Mouse (Mus musculus): ENCODE results near the gene Cby3. TPM values are rescaled to one million over a fixed set of nuclear protein-coding genes. Genes with fewer than 3 reads are reported as not detected.
"Not testable (repeated sequence)": the region's sequence is repeated elsewhere in the genome, so short reads cannot be mapped to it uniquely, and the experiment has no call there.

Cby3 gene
- total RNA-seq (2021) = not detected

DNA sequence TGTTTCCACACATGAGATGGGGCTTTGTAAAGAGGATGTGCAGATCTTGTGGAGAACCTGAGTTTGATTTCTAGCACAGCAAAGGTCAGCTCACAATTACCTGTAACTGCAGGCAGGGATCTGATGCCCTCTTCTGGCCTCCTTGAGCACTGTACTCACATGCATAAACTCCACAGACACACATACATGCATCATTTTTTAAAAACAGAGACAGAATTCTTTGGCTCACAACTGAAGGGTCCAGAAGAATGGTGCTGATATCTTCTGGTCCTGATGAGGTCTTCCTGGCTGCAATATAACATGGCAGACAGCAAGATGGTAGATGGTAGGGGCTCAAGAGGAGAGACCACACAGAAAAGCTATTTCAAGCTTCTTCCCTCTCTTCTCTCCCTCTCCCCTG lies at the start of gene Cby3:
TSS of gene Cby3 (plus strand) at position 301 of the 400 bp plus-strand sequence.
- DNase-seq (ENCODE audit: low spot score in 2 of 2) = no peak
- intact Hi-C loops (cut with DNase I) = no loop called here

DNA sequence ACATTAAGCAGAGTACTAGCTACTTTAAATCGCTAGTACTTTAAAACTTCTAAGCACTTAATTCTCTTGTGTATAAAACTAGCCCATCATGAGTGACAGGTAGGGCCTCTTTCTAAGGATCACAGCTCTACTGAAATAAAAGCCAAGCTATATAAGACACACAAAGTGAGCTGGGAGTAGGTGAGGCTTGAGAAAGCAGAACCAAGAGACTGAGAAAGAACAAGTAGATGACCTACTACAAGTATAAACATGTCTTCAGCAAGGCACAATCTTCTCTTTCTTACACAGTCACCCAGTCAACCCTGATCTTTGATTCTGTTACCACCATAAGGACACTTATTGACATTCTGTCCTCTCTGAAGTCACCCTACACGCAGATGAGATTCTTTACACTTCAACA lies 41.5 kb upstream of the Cby3 start:
- DNase-seq (ENCODE audit: low spot score in 2 of 2) = no peak
- intact Hi-C loops (cut with DNase I) = no loop called here

DNA sequence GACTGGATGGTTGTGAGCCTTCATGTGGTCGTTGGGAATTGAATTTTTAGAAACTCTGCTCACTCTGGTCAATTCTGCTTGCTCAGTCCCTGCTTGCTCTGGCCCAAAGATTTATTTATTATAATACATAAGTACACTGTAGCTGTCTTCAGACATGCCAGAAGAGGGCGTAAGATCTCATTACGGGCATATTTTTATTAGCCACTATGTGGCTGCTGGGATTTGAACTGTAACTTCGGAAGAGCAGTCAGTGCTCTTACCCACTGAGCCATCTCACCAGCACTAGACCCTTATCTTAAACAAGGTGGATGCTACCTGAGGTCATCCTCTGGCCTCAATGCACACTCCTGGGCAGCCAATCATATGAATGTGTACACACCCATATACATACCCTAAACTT lies 34.9 kb upstream of the Cby3 start:
- intact Hi-C loops (cut with DNase I); DNase-seq (ENCODE audit: low spot score in 2 of 2): not testable (repeated sequence)

DNA sequence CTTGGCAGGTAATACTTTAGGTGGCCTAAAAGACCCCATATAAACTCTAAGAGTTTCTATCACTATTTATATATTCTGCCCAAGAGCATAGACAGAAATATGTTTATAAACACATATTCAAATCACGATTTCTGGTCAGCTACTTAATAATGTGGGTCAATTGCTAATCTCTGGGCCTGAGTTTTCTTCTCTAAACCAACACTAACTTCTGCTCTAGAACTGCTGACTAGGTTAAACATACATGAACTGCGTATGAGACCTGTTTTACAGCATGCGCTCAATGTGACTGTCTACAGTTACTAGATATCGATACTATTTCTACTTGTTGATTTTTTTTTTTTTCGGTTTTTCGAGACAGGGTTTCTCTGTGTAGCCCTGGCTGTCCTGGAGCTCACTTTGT lies 33.0 kb upstream of the Cby3 start:
- no peak for DNase-seq (ENCODE audit: low spot score in 2 of 2)
- intact Hi-C loops (cut with DNase I) = no loop called here

DNA sequence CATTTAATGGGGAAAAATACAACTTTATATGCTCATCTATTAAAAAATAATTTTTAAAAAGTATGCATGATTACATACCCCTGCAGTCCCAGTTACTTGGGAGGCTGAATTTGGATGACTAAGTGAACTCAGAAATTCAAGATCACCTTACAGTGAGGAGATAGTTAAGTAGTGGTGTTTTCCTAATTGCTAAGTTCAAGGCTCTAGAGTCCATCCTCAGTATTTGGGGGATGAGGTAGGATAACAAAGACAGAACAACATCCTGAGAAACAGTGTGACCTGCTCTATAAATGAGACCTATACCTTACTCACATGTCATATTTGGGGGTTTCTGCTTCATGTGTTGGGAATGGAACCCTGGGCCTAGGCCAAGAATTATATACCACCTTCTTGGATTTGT lies 31.9 kb upstream of the Cby3 start:
- intact Hi-C loops (cut with DNase I) = no loop called here
- no peak for DNase-seq (ENCODE audit: low spot score in 2 of 2)

DNA sequence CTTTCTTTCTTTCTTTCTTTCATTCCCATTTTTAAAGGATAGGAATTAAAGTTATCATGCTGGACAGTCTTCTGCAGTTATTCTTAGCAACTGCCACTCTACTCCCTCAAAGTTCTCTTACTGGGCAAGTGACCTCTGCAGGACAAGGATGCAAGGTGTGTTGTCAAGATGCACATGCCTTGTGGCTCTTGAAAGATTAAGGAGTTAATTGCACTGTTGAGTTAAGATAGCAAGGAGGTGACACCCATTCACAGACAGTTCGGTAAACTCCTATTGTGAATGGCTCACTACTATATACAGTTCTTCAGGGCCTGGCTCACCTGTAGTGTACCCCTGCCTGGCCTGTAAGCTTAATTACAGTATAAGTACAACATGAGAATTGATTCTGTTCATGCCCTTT lies 30.4 kb upstream of the Cby3 start:
- intact Hi-C loops (cut with DNase I) = loop anchor here (2.0 kb wide), 1 partner anchor 53 kb away; the partner anchor contains the start of gene Hnrnph1
- no peak for DNase-seq (ENCODE audit: low spot score in 2 of 2)

DNA sequence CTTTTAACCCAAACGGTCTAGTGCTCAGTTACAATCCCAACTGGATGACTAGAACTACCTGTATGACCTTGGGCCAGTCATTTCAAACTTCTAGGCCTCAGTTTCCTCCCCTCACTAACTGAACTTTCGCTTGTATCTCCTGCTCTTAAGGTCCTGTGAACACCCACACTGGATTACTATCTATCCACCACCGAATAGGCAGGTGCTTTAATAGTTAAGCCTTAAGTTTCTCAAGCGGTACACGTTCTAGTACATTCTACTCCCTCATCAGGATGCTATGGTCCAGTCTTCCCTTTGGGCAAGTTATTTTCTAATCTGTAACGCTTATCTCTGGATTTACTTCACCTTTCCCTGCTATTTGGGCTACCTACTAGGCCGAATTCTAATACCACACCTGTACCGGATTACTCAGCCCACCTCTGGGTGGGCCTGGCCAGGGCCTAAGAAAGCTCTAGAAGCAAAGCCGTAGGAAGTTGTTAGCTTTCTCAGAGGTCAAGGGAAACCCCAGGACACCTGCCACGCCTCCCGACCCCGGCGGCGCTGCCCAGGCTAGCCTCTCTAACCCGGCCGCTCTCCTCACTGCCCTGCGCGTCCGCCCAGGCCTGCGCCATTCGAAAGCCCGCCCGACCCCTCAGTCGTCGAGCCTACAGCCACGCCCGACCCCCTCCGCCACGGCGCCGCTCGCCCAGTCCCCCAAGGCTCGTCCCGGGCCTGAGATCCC lies 29.4 kb upstream of the Cby3 start:
- no peak for DNase-seq (ENCODE audit: low spot score in 2 of 2)
- intact Hi-C loops (cut with DNase I) = loop anchor here (2.0 kb wide), 1 partner anchor 52 kb away; the partner anchor contains the start of gene Hnrnph1

DNA sequence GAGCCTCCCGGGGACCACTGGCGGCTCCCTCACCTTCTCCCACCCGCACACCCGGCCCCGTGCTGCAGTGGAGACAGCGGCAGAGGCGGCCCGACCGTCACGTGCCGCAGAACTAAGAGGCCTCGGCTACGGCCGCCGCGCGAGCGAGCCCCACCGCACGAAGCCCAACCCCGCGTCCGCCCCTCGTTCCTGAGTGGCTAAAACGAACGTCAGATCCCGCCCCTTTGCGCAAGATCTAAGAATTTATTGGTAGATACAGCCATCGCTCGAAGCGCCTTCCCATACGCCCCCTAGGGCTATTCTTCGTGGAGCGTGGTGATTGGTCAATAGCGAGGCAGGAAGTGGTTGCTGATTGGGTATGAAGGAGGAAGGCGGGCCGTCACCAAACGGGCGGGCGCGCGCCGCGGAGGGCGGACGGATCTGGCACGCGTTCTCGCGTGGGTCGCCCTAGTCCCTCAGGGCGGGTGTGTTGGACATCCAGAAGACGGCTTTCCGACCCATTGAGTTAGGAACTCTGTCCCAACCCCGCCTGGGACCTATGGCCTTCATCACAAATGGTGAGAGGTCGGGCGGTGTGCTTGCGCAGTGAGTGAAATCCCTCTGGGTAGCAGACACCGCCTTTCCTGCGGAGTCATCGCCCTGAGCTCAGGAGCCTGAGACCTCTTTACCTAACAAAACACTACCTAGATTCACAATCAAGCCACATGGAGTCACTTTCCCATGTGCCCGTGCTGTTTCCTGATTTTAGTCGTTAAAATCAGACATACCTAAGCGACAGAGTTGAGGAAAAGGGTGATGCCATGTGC lies 28.6 kb upstream of the Cby3 start, which contains the start of gene Canx:
TSS of gene Canx (minus strand) at position 178 of the 806 bp plus-strand sequence.
- intact Hi-C loops (cut with DNase I) = loop anchor here (2.0 kb wide), 1 partner anchor 51 kb away; the partner anchor contains the start of gene Hnrnph1
- DNase-seq (ENCODE audit: low spot score in 2 of 2) = peak; percentile 98 to 99

DNA sequence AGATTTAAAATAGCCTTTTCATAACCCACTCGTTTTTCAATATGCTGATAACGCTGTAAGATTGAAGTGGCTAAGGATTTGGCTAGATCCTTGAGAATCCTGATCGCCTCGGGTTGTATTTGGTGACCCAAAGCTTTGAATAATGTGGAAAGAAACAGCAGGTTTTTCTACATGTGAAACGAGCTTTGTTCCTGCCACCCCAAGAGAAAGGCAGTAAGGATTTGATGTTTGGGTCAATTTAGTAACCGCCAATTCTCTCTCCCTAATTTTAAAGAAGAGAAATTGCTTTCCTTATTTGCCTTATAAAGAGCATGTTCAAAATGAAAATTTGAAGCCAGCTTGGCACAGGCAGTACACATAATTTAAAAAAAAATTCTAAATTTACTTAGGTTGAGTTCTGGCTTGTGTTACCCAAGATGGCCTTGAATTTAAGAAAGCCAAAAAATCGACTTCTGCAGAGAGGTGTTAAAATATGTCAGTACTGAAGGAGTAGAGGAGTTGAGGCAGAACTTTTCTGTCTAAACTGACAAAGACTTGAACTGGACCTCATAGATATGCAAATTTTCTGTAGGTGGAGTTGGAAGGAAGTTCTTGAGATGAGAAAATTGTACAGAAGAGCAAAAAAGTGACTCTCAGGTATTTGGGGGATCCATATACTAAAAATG lies 27.8 kb upstream of the Cby3 start:
- DNase-seq (ENCODE audit: low spot score in 2 of 2) = no peak
- intact Hi-C loops (cut with DNase I) = no loop called here

DNA sequence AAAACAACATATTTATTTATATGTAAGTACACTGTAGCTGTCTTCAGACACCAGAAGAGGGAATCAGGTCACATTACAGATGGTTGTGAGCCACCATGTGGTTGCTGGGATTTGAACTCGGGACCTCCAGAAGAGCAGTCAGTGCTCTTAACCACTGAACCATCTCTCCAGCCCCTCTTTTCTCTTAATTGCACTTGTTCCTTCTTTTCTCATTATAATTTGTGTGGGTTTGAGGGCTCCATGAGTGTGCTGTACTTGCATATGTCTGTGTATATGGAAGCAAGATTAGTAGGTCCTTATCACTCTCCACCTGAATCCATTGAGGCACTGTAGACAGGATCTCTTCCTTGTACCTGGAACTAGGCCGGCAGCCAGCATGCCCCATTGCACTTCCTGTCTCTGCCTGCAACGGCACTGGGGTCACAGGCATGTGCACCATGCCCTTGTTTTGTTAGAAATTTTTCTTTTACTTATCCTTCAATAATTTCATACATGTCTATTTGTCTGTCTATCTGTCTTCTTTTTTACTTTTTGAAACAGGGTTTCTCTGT lies 26.1 kb upstream of the Cby3 start:
- intact Hi-C loops (cut with DNase I) = no loop called here
- no peak for DNase-seq (ENCODE audit: low spot score in 2 of 2)

DNA sequence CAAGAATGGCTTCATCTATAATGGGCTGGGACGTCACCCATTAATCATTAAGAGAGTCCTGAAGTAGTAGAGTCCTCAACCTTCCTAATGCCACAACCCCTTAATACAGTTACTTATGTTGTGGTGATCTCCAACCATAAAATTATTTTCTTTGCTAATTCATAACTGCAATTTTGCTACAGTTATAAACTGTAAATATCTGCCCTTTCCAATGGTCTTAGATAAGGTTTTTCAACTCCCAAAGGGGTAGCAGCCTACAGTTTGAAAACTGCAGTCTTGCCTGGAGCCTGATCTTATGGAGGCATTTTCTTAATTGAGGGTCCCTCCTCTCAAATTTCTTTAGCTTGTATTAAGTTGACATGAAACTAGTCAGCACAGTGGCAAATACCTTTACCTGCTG lies 24.9 kb upstream of the Cby3 start:
- intact Hi-C loops (cut with DNase I) = no loop called here
- DNase-seq (ENCODE audit: low spot score in 2 of 2) = no peak

DNA sequence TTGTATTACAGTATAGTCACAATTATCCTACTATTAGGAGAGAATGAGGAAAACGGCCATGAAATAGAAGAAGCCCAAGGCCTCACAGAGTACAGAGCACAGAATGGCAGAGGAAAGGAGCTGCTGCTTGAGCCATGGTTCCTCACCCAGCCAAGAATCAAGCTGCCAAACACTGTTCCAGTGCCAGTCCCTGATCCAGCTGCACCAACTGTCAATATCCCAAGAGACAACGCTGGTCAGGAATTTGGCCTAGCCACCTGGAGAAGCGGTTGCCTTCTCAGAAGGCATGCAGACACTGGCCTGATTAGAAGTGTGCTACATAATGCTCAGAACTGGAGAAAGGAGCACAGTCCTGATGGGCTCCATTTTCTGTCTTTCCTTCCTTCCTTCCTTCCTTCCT lies 21.1 kb upstream of the Cby3 start:
- intact Hi-C loops (cut with DNase I) = no loop called here
- DNase-seq (ENCODE audit: low spot score in 2 of 2) = no peak

DNA sequence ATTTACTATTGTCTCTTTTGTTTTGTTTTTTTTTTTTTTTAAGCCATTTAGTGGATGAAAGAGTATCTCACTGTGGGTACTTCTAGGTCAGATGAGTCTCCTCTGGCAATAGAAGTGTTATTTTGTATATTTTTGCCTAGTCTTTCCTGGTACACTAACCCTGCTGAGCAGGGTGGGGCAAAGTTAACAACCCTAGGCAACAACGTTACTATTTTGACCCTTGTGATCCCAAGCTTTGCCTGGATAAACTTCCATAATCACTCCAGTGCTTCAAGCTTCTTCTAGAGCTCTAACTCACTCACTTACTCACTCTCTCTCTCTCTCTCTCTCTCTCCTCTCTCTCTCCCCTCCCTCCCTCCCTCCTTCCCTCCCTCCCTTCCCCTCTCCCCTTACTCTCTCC lies 18.1 kb upstream of the Cby3 start:
- intact Hi-C loops (cut with DNase I) = no loop called here

DNA sequence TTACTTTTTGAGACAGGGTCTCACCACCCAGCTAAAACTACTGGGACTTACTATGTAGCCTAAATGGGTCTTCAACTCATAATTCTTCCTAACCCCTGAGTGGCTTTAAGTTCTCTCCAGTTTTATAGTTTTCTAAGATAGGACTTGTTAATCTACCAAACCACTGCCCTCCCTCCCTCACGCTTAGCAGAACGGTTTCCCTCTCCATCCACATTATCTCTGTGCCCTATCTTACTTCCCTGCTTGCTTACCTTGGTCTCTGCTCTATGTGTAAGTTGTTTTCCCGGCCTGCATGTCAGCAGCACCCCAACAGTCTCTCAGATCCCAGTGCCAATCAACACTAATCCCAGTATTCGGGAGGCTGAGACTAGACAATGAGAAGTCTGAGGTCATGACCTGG lies 17.4 kb upstream of the Cby3 start:
- intact Hi-C loops (cut with DNase I) = no loop called here
- DNase-seq (ENCODE audit: low spot score in 2 of 2) = no peak

More for the DNA sequence above, 18.1 kb upstream of the Cby3 start:
- no peak for DNase-seq (ENCODE audit: low spot score in 2 of 2)

DNA sequence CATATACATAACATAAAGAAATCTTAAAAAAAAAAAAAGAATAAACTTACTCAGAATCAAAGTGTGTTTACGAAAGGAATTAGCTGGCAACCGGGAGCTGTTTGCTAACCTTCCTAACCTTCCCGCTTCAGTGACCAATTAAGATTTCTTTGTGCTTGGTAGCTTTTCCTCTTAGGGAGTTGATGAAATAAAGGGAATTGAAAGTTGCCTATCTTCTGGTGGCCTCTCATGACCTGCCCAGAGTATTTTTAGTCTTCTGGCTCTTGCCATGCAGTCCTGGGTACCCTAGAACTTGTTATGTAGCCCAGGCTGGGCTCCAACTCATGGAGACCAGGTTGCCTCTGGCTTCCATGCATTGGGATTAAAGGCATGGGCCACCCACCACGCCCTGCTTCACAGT lies 8.8 kb upstream of the Cby3 start:
- intact Hi-C loops (cut with DNase I) = no loop called here
- no peak for DNase-seq (ENCODE audit: low spot score in 2 of 2)

DNA sequence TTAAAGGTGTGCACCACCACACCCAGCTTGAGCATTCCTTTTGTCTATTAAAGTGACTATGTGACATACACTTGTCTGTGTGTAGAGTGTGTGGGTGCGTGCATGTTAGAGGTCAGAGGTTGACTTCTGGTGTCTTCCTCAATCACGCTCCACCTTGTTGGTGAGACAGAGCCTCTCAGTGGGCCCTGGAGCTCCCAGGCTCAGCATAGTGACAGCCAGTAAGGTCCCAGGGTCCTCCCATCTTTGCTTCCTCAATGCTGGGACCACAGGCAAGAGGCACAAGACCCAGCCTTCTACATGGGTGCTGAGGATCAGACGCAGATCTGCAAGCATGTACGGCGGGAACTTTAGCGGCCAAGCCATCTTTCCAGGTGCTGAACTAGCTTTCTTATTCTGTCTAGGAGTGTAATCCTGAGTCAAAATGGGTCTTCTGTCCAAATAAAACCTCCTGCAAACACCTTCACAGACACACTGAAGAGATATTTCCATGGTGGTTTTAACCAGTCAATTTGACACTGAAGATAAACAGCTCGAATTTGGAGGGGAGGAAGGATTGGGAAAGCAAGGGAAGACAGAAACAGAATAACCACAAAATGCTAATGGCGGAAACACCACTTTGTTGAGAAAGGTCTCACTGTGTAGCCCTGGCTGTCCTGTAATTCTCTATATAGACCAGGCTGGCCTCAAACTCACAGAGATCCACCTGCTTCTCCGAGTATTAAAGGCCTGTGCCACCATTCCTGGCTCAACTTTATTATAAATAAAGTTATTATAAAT lies 7.8 kb upstream of the Cby3 start:
- DNase-seq (ENCODE audit: low spot score in 2 of 2) = no peak
- intact Hi-C loops (cut with DNase I) = no loop called here

DNA sequence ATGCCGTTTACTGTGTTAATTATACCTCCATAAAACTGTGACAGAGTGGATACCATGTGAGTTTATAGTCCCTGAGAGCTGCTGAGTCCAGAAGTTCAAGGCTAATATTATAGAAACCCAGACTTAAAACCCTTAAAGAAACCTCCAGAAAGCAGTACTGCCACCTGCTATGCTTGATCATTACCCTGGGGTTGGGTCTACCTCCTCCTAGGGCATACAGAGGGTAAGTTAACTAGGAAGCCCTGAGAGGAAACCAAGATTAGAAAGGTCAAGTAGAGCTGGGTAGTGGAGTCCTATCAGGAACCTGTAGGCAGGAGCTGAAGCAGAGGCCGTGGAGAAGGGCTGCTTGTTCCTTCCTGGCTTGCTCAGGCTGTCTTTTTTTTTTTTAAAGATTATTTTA lies 2.1 kb upstream of the Cby3 start:
- intact Hi-C loops (cut with DNase I) = no loop called here

DNA sequence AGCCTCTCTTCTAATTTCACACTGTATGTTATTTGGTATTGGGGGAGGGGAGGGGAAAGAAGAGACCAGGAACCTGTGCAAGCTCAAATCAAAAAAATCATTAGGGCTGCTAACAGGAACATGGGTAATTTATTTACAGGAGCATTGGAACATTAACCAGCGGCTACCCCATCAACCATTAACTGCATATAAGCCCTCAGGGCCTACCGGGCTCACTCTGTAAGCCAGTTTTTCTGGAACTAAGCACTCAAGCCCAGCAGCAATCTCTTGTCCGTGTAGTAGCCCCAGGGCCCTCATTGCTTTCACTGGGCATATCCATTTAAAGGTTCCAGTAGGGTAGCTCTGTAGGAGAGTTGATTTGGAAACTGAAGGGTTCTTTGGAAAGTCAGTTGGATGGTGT lies 589 bp downstream of the Cby3 start:
- DNase-seq (ENCODE audit: low spot score in 2 of 2) = no peak
- intact Hi-C loops (cut with DNase I) = no loop called here

More for the DNA sequence above, 2.1 kb upstream of the Cby3 start:
- no peak for DNase-seq (ENCODE audit: low spot score in 2 of 2)

DNA sequence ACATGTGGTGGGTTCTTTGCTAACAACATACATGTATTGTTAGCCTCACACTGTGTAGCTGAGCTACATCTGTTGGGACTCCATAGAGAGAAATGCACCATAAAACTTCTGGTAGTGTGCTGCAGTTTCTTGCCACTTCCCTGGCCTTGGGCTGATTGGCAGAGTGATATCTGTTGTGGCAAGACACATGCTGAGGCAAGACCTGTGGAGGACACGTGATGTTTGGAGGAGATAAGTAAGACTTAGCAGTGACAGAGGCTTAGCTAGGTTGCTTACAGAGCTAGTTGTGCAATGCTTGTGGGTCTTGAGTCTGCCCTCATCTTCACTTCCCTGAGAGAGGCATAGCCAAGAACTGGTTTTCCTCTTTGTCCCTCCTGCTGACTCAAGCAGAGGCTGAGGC lies 1.1 kb downstream of the Cby3 start:
- intact Hi-C loops (cut with DNase I) = no loop called here
- DNase-seq (ENCODE audit: low spot score in 2 of 2) = no peak
